Mouse (Mus musculus) gastrocnemius, postnatal 4 days (tissue): ENCODE data around the gene Dll1. TPM values are rescaled to one million over a fixed set of nuclear protein-coding genes. Genes with fewer than 3 reads are reported as not detected.
A peak's percentile ranks its signal among the peaks of the same experiment; 100 is the strongest.

Experiments
- DNase-seq, 2 experiments: peaks; one replicate each; pipeline ENCODE4 v3.0.0; 2021 to 2022; ENCODE audit warnings: low spot score in 2 of 2, mixed read lengths in 2 of 2
- total RNA-seq, 2 experiments: library from RNA; stranded (reverse); gene quantifications; 2 replicates each; pipeline ENCODE4 v1.2.3; 2021

The Dll1 gene
- total RNA-seq, 2 experiments from 2014 or later: 16.7 to 18.7 TPM

GRCm38 (mm10) chr17:15337906-15338305, 38.8 kb downstream of the Dll1 start:
- no peak for DNase-seq

GRCm38 (mm10) chr17:15329740-15330318, 46.8 kb downstream of the Dll1 start:
- DNase-seq: no peak

DNA sequence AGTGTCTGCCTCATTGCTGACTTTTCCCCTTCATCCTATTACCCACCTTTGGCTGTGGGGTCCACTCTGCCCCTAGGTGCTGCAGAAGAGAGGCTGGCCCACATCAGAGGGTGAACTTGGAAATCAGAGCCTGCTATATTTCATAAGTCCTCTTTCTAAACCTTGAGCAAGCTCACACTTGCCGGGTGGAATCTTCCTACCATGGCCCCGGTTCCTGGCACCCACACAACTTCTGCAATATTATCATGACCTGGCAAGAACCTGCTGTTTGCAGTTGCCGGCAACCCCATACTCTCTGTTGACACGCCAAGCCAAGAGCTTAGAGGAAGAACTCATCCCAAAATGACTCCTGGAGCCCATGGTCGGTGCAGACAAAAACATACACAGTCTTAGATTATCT, 49.6 kb downstream of the Dll1 start:
- peak in 1 of 2 experiments; percentile 32 for DNase-seq

DNA sequence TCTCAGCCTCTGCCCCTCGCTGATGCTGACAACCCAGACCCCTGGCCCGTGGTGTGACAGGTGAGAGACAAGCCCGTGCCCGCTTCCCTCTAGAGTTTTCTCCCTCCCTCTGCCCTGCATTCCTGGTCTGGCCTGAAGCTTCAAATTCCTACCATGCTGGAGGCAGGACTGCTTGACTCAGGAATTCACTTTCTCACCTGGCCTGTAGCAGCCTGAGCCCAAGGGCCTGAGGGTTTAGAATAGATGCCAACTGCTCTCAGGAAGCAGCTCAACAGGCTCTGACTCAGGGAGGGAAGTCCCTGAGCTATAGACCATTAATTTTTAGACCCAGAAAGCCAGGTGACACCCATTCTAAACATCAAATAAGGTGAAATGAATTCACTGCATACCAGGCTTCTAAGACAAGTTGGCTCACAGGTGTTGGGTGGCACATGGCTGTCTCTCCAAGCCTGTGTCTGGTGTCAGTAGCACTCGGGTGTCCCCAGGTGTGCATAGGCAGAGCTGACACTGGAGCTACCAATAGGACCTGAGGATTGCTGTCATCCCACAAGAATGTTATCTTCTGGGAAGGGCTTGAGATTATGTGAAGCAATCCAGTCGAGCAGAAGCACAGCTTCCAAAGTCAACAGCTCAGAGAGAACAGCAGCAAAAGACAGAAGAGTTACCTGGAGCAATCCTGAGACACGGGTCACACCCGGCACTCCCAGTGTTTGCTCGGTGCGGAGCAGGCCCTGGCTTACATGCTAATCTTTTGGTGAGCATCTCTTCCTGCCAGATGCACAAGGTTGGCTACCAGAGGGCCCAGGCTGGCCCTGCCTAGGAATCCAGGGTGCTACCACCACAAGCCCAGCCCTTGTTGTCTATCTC, 50.5 kb downstream of the Dll1 start:
- no peak for DNase-seq

- DNase-seq: no peak
These were observed 53.4 kb downstream of the Dll1 start for GRCm38 (mm10) chr17:15323191-15323834.

Other genes with a start within 250 kb of the Dll1 start
- 10 to 100 TPM; 13.6 to 16.9 TPM for gene Fam120b, start 19.3 kb upstream of the Dll1 start, total RNA-seq
- 100 to 1,000 TPM; 156 TPM for gene Psmb1, start 122.9 kb upstream of the Dll1 start, total RNA-seq
- 10 to 100 TPM; 16.6 to 17.8 TPM for gene Tbp, start 123.0 kb upstream of the Dll1 start, total RNA-seq
- 10 to 100 TPM; 18.5 to 25.8 TPM for gene Pdcd2, start 150.4 kb upstream of the Dll1 start, total RNA-seq
- gene Prdm9, start 187.5 kb upstream of the Dll1 start, total RNA-seq: 1 to 10 TPM; 3.5 to 5.0 TPM